Mouse (Mus musculus) lung, embryonic 16.5 days (tissue): Measurements from ENCODE around the gene Nfatc4. TPM values are rescaled to one million over a fixed set of nuclear protein-coding genes. Genes with fewer than 3 reads are reported as not detected.

Experiments used
- ATAC-seq: fragments of 200-750 bp; cut with Nextera tagmentation; 2 replicates; pipeline ENCODE4 v1.8.0; 2017; ENCODE audit warnings: low read depth, mild to moderate bottlenecking, moderate library complexity
- H3K27ac ChIP-seq: fragments of 300-500 bp; sonication (generic); 2 replicates; pipeline ENCODE4 v1.5.1; 2014; ENCODE audit warnings: mild to moderate bottlenecking, control low read depth, low read length
- H3K27me3 ChIP-seq: fragments of 300-500 bp; sonication (generic); 2 replicates; pipeline ENCODE4 v1.6.1; 2014; ENCODE audit warnings: low read depth, low read length, mixed read lengths; ENCODE audit not compliant: control insufficient read depth, insufficient read depth
- H3K36me3 ChIP-seq: fragments of 300-500 bp; sonication (generic); 2 replicates; pipeline ENCODE4 v1.6.1; 2014; ENCODE audit warnings: low read length; ENCODE audit not compliant: control insufficient read depth, insufficient read depth
- H3K4me1 ChIP-seq: fragments of 300-500 bp; sonication (generic); replicated peaks from 2 replicates; pipeline ENCODE4 v1.6.1; 2014; ENCODE audit warnings: low read length, mixed read lengths; ENCODE audit not compliant: control insufficient read depth, insufficient read depth
- H3K4me2 ChIP-seq: fragments of 300-500 bp; sonication (generic); 2 replicates; pipeline ENCODE4 v1.6.1; 2014; ENCODE audit warnings: low read depth, low read length, control low read depth
- H3K4me3 ChIP-seq: fragments of 300-500 bp; sonication (generic); 2 replicates; pipeline ENCODE4 v1.5.1; 2014; ENCODE audit warnings: mild to moderate bottlenecking, low read length, control low read depth
- H3K9ac ChIP-seq: fragments of 300-500 bp; sonication (generic); 2 replicates; pipeline ENCODE4 v1.6.1; 2014; ENCODE audit warnings: low read length, control low read depth
- H3K9me3 ChIP-seq: fragments of 300-500 bp; sonication (generic); 2 replicates; pipeline ENCODE4 v1.6.1; 2016; ENCODE audit warnings: low read length; ENCODE audit not compliant: control insufficient read depth
- WGBS: fragments of 180-500 bp; shearing (Covaris S2); extraction: QIAGEN DNeasy Blood & Tissue Kit; methylation state at CpG from one replicate; pipeline ENCODE4 v1.1.7; 2014; 5-methylcytosine and 5-hydroxymethylcytosine counted together
- polyA plus RNA-seq: library from polyadenylated mRNA; unstranded; fragments of >200 nt; fragmentation: Nextera tagmentation; extraction: Ambion mirVana; gene quantifications from 2 replicates; pipeline ENCODE4 v1.2.1, GENCODE M21; 2015

Gene Nfatc4
- polyA plus RNA-seq, 1 experiment from 2014 or later: 48.5 TPM

- 12% methylated on average over 16 of the region's 16 CpGs for WGBS
- Histone ChIP-seq H3K27ac (0 out of 2 replicates have a peak overlapping the region, but pooled peaks have one; percentile 3), H3K4me2 (peak overlapping the region; percentile 64), H3K9me3 (no peaks in the 10 kb centered on the region), H3K27me3 (no peaks in the 10 kb centered on the region), H3K9ac (peak overlapping the region; percentile 48), H3K4me1 (peaks cover 6% of the 10 kb centered on the region), H3K4me3 (peak overlapping the region; percentile 49), H3K36me3 (no peaks in the 10 kb centered on the region)
- peak; percentile 60 for ATAC-seq
Observed at GRCm38 (mm10) chr14:55814885-55815284, 8.1 kb upstream of the Nfatc4 start.

- Histone ChIP-seq H3K4me1 (peaks cover 6% of the 10 kb centered on the region), H3K27me3 (no peaks in the 10 kb centered on the region), H3K4me3 (peak overlapping the region; percentile 49), H3K9ac (peak overlapping the region; percentile 48), H3K36me3 (no peaks in the 10 kb centered on the region), H3K9me3 (no peaks in the 10 kb centered on the region), H3K4me2 (peak overlapping the region; percentile 64), H3K27ac (0 out of 2 replicates have a peak overlapping the region, but pooled peaks have one; percentile 3)
- 11% methylated on average over 17 of the region's 17 CpGs for WGBS
- ATAC-seq: peak; percentile 89
Observed at GRCm38 (mm10) chr14:55815310-55815751, 7.6 kb upstream of the Nfatc4 start.

- H3K27me3 ChIP-seq: no peaks in the 10 kb centered on the region
- WGBS: 77% methylated on average over 7 of the region's 7 CpGs
- no peak for ATAC-seq
- H3K9me3 ChIP-seq: no peaks in the 10 kb centered on the region
- no peak overlapping the region for H3K4me2 ChIP-seq
- H3K9ac ChIP-seq: no peak overlapping the region
- no peak overlapping the region for H3K4me3 ChIP-seq
- no peak overlapping the region for H3K27ac ChIP-seq
- no peaks in the 10 kb centered on the region for H3K36me3 ChIP-seq
- H3K4me1 ChIP-seq: peaks cover 7% of the 10 kb centered on the region
Observed at GRCm38 (mm10) chr14:55819845-55820405, 3.0 kb upstream of the Nfatc4 start.

GRCm38 (mm10) chr14:55820576-55820975 is 2.4 kb upstream of the Nfatc4 start:
- no peak for ATAC-seq
- no peak overlapping the region for H3K9ac ChIP-seq
- no peak overlapping the region for H3K27ac ChIP-seq
- no peak overlapping the region for H3K4me2 ChIP-seq
- H3K4me3 ChIP-seq: no peak overlapping the region
- H3K4me1 ChIP-seq: peaks cover 5% of the 10 kb centered on the region
- H3K36me3 ChIP-seq: no peaks in the 10 kb centered on the region
- no peaks in the 10 kb centered on the region for H3K9me3 ChIP-seq
- WGBS: 80% methylated on average over 9 of the region's 9 CpGs
- H3K27me3 ChIP-seq: no peaks in the 10 kb centered on the region

- ATAC-seq: peak; percentile 15
- Histone ChIP-seq H3K27ac (peak overlapping the region; percentile 98), H3K36me3 (no peaks in the 10 kb centered on the region), H3K4me2 (peak overlapping the region; percentile 60), H3K4me3 (peak overlapping the region; percentile 69), H3K9me3 (no peaks in the 10 kb centered on the region), H3K27me3 (no peaks in the 10 kb centered on the region), H3K9ac (peak overlapping the region; percentile 87), H3K4me1 (peaks cover 19% of the 10 kb centered on the region)
- 3% methylated on average over 13 of the region's 13 CpGs for WGBS
Observed at GRCm38 (mm10) chr14:55822435-55822990, 431 bp upstream of the Nfatc4 start.

- H3K4me2 ChIP-seq: peak overlapping the region; percentile 60
- no peaks in the 10 kb centered on the region for H3K27me3 ChIP-seq
- peaks cover 2% of the 10 kb centered on the region; the same call in 1 of the 2 replicates for H3K36me3 ChIP-seq
- peaks cover 26% of the 10 kb centered on the region for H3K4me1 ChIP-seq
- peak; percentile 8; the same call in 1 of the 2 replicates for ATAC-seq
- peak overlapping the region; percentile 69 for H3K4me3 ChIP-seq
- peak overlapping the region; percentile 98 for H3K27ac ChIP-seq
- H3K9ac ChIP-seq: peak overlapping the region; percentile 87
- no peaks in the 10 kb centered on the region for H3K9me3 ChIP-seq
- under 1% methylated on average over 10 of the region's 10 CpGs for whole genome bisulfite sequencing
Observed at GRCm38 (mm10) chr14:55824001-55824480, 1.1 kb downstream of the Nfatc4 start.

DNA sequence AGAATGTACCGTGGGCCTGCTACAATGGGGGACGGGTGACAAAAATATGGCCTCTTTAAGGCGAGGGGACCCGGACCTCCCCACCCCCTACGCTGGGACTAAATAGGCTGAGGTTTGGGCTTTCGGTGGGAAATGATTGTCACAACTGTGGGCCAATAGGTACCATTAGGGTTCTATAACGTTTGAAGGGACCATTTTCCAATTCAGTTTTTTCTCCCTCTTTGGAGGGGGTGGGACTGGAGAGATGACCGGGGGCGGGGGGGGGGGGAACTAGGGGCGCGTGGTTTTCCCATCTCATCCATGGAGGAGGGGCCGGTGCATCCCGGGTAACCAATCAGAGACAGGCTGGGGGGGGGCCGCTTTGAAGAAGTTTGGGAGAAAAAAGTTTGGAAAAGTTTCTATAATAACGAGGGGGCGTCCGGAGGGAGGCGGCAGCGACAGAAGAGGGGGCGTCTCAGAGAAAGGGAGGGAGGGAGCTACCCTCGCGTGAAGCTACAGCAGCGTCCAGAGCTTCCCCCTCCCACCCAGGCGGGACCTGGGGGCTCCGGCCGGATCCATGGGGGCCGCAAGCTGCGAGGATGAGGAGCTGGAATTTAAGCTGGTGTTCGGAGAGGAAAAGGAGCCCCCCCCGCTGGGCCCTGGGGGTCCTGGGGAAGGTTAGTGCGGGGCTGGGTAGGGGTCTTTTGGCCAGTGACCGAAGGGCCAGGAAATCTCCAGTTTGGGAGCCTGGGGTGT is 1.7 kb downstream of the Nfatc4 start:
- H3K9me3 ChIP-seq: no peaks in the 10 kb centered on the region
- peaks cover 7% of the 10 kb centered on the region; the same call in 1 of the 2 replicates for H3K36me3 ChIP-seq
- peaks cover 27% of the 10 kb centered on the region for H3K4me1 ChIP-seq
- H3K27me3 ChIP-seq: no peaks in the 10 kb centered on the region
- peak; percentile 26 for ATAC-seq
- peak overlapping the region; percentile 87 for H3K9ac ChIP-seq
- peak overlapping the region; percentile 69 for H3K4me3 ChIP-seq
- under 1% methylated on average over 32 of the region's 32 CpGs for WGBS
- H3K27ac ChIP-seq: peak overlapping the region; percentile 98
- H3K4me2 ChIP-seq: peak overlapping the region; percentile 60

GRCm38 (mm10) chr14:55825216-55826051 is 2.5 kb downstream of the Nfatc4 start:
- Histone ChIP-seq H3K4me1 (peaks cover 32% of the 10 kb centered on the region), H3K9me3 (no peaks in the 10 kb centered on the region)
- ATAC-seq: peak; percentile 2; the same call in 1 of the 2 replicates

More at GRCm38 (mm10) chr14:55825216-55826051, 2.5 kb downstream of the Nfatc4 start:
- Histone ChIP-seq H3K4me2 (peak overlapping the region; percentile 60), H3K27me3 (no peaks in the 10 kb centered on the region), H3K27ac (peak overlapping the region; percentile 98), H3K4me3 (peak overlapping the region; percentile 69), H3K36me3 (peaks cover 9% of the 10 kb centered on the region; the same call in 1 of the 2 replicates), H3K9ac (peak overlapping the region; percentile 87)
- WGBS: 2% methylated on average over 15 of the region's 37 CpGs
